Mouse (Mus musculus) induced T-regulatory cell, adult 2 months (primary cell): ENCODE measurements around the gene Dhdh.
"Not testable (repeated sequence)": the region's sequence is repeated elsewhere in the genome, so short reads cannot be mapped to it uniquely, and the experiment has no call there.

ENCODE experiments used
- DNase-seq: peaks from one replicate; pipeline ENCODE4 v3.0.0-alpha.2; 2012; ENCODE audit warnings: low read depth

Dhdh gene

GRCm38 (mm10) chr7:45475291-45475969, 13.2 kb downstream of the Dhdh start:
- no peak for DNase-seq

- peak; percentile 88 for DNase-seq
These were observed 17.7 kb downstream of the Dhdh start for GRCm38 (mm10) chr7:45470869-45471268.

- DNase-seq = no peak
These were observed 21.4 kb downstream of the Dhdh start for GRCm38 (mm10) chr7:45467090-45467670.

DNA sequence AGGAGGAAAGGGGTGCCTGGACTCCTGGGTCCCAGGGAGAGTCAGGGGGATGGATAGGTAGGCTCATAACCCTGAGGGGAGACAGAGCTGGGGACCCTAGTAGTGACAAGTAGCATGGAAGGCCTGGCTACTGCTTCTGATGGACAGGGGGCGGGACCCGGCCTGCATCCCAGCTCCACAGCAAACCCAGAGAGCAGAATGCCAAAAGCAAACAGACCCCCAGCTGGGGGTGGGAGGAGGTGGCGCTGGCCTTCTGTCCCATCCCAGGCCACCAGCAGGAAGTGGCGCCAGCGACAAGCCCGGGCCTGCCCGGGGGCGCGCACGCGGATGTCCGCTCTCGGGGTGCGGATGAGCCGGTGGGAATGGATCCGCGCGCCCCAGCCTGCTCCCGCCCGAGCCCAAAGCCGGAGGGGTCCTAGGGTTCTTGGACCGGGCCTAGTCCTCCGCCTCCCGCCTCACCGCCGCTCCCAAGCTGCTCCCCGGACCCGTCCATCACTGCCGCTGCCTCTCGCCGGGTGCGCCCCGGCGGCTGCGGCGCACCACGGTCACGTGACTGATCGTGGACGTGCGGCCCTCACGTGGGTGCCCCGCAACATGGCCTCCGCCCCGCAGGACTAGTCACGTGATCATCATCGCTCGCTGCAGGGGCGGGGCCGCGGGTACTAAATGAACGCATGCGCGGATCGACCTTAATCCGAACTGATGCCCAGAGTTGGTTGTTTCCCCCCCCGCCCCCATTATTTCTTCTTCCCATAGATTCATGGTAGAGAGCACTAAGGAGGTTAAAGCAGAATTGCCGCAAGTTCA, 22.1 kb downstream of the Dhdh start, which contains the start of gene Bax:
Gene Bax, minus strand, starts transcription at position 616 of the 807 bp plus-strand sequence.
- DNase-seq = peak; percentile 97

- DNase-seq = no peak
These were observed 23.1 kb downstream of the Dhdh start for GRCm38 (mm10) chr7:45465549-45465948.

DNA sequence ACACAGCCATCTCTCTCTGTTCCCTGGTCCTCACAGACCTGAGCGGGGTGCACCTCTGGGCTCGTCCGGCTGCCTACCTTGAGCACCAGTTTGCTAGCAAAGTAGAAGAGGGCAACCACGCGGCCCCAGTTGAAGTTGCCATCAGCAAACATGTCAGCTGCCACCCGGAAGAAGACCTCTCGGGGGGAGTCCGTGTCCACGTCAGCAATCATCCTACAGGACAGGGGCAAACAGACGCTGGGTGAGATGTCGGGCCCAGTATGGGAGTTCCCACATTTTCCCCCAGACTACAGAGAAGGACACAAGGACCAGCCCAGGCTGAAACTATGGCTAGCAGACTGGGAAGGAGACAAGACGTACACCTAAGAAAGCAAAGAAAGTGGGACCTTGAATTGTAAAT, 23.5 kb downstream of the Dhdh start:
- no peak for DNase-seq

DNA sequence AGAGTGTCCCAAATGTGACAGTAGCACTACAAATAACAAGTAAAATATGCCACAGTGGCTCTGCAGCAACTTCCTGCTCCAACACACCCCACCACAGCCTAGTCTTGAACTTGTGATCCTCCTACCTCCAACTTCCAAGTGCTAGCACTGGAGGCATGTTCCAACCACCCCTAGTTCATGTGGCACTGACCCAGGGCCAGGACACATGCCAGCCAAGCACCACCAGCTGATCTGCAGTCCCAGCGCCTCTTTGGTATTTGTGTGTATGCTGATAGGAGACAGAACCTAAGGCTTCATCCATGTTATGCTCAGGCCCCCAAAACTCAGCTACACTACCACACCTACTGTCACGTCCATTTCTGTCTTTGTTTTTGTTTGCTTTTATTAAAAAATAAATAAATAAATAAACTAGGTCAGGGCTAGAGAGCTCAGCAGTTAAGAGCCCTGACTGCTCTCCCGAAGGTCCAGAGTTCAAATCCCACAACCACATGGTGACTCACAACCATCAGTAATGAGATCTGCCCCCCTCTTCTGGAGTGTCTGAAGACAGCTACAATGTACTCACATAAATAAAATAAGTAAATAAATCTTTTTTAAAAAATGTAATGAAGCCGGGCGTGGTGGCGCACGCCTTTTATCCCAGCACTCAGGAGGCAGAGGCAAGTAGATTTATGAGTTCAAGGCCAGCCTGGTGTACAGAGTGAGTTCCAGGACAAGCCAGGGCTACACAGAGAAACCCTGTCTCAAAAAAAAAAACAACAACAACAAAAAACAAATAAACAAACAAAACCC, 24.4 kb downstream of the Dhdh start:
- no peak for DNase-seq

- DNase-seq = not testable (repeated sequence)
These were observed 25.7 kb downstream of the Dhdh start for GRCm38 (mm10) chr7:45462868-45463267.

DNA sequence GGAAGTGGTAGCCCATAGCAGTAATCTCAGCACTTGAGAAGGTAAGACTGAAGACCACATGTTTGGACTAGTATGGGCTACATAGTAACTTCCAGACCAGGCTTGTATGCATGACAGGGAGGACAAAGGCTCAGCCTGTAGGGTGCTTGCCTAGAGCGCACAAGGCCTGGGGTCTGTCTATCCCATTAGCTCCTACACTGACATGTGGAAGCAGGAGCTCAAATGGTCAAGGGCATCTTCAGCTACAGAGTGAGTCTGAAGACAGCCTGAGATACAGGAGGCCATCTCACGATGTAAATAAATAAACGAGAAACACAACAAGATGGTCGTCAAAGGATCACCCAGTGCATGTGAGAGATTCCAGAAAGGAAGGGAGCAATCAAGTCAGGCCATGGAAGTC, 26.3 kb downstream of the Dhdh start:
- DNase-seq = no peak

DNA sequence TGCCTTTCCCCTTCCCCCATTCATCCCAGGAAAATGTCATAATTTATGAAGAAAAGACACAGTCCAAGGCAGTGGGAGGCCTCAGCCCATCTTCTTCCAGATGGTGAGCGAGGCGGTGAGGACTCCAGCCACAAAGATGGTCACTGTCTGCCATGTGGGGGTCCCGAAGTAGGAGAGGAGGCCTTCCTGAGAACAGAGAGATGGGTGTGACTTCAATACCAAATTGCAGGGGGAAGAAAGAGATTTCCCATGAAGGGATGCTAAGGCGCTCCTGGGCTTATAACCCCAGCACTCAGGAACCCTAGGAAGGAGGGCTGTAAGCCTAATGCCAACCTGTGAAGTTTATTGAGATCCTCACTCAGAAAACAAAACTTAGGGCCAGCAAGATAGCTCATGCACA, 26.8 kb downstream of the Dhdh start:
- DNase-seq = no peak

DNA sequence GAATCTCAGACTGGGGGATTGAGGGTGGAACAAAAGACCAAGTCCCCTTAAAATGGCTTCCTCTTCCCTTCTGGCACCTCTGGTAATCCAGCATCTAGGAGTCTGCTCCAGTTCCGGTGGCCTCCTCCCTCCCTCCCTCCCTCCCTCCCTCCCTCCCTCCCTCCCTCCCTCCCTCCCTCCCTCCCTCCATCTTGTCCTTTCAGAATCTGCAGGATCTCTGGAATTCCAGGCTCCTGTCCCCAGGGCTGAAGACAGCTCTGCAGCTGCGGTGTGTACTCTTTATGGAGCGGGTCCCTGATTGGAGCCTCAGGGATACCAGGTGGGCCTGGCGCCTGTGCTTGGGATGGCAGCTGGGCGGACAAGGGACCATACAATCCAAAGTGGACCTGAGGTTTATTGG, 27.3 kb downstream of the Dhdh start:
- DNase-seq = no peak

- peak; percentile 32 for DNase-seq
These were observed 27.7 kb downstream of the Dhdh start for GRCm38 (mm10) chr7:45460860-45461314.

- no peak for DNase-seq
These were observed 28.2 kb downstream of the Dhdh start for GRCm38 (mm10) chr7:45460377-45460776.

DNA sequence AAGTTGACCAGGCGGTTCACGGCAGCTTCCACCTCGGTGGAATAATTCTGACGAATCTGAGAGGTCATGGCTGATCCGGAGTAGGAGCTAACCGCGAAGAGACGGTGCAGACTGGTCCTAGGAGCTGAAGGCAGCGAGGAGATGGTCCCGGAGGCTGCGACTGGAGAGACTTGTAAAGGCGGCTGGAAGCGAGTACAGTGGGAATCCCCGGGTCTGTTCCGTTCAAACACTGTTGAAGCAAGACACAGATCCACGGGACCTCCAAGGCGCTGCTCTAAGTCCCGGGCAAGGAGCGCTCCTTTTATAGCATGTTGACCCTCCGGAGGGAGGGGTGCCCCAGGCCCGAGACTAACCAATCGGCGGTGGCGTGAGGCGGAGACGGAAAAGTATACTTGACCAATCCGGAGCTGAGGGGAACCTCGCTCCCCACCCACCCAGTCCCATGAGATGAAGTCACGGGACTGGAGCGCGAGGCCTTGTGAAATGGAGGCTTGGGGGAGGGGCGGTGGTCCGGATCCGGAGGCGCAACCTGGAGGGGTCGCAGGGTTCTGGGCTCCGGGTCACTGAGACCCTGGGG, 29.0 kb downstream of the Dhdh start, which contains the start of gene Ftl1:
Gene Ftl1, minus strand, starts transcription at position 321 of the 577 bp plus-strand sequence.
- peak; percentile 97 for DNase-seq

GRCm38 (mm10) chr7:45458748-45459563, 29.6 kb downstream of the Dhdh start:
- peak; percentile 91 for DNase-seq

GRCm38 (mm10) chr7:45457204-45458060, 31.2 kb downstream of the Dhdh start:
- DNase-seq = no peak

DNA sequence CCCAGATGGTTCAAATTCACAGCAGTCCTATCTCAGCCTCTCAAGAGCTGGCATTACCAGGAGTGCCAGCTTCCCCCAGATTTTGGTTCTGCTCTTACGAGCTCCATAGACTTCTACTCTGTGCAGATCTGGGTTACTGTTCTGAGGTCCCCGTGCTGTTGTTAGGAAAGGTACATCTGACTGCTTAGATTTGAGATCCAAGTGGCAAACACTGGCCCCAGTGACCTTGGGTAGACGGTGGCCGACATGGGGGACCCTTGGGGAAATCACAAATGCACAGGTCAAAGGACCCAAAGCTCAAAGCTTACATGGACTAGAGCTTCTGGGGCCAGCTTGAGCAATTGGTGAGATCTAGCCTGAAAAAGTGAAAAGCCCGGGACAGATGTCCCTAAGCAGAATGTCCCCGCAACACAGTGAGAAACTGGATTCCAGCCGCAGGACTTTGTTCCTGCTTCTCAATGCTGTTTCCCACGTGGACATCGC, 31.8 kb downstream of the Dhdh start:
- DNase-seq = no peak

DNA sequence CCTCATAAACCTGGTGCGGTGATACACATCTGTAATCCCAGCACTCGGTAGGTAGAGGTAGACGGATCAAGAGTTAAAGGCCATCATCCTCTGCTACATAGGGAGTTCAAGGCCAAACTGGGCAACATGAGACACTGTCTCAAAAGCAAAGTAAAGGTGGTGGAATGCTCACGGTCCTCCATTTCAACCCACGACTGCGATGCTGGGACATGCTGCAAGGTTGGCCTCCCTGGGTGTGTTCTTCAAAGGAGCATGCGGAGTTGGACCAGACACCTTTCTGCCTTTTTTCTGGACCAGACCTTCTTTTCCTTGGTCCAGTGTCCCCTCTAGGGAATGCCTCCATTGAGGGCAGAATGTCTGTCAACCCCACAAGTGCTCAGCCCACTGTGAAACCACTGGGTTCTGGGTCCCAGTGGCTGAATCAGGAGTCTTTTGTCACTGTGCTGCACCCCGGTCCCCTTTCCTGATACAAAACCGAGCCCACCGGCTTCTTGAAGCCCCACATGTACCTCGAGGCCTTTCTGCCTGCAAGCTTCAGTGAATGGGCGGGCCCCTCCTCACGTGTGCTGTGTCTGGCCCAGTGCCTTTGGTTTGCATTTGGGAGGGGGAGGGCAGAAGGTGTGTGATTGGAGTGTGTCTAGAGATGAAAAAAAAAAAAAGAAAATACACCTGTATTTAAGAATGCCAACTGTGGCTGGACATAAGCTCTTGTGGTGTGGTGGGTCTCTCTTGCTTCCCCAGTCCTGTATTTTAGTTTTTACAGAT, 32.5 kb downstream of the Dhdh start:
- DNase-seq = no peak

GRCm38 (mm10) chr7:45454971-45455370, 33.6 kb downstream of the Dhdh start:
- DNase-seq = no peak
